Mouse (Mus musculus) 3T3-L1 (cell line): Measurements from ENCODE around the gene Map3k6.
A peak's percentile ranks its signal among the peaks of the same experiment; 100 is the strongest.

ENCODE experiments used
- DNase-seq: peaks from one replicate; pipeline ENCODE4 v3.0.0-alpha.2; 2015; ENCODE audit warnings: low read depth, low spot score

Map3k6 gene

DNA sequence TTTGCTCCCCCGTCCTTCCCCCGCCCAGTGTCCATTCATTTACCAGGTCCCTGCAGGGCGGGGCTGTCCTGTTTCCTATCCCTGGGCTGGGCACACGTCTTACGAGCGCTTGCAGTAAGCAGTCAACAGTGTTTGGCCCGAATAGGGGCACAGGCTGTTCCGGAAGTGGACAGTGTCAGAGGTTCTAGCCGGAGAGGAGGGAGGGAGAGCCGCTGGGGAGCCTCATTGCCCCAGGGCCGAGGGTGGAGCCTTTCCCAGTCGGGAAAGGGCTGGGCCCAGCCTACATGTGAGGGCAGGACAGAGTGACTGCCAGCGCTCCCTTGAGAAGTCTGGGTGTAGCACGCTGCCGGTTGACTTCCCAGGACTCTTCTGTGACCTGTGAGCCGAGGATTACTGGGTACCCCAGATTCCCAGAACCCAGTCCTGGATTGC is at the start of gene Map3k6:
TSS of gene Map3k6 (plus strand) at position 329 of the 432 bp plus-strand sequence.
- peak; percentile 82 for DNase-seq

DNA sequence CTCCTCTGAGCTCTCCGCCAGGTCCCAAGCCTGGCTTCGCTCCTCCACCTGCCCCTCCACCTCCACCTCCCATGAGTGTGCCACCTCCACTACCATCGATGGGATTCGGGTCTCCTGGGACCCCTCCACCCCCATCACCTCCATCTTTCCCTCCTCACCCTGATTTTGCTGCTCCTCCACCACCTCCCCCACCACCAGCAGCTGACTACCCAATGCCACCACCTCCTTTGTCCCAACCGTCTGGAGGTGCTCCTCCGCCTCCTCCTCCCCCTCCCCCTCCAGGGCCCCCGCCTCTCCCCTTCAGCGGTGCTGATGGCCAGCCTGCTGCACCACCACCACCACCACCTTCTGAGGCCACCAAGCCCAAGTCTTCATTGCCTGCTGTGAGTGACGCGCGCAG is 46.1 kb upstream of the Map3k6 start:
- DNase-seq = no peak

DNA sequence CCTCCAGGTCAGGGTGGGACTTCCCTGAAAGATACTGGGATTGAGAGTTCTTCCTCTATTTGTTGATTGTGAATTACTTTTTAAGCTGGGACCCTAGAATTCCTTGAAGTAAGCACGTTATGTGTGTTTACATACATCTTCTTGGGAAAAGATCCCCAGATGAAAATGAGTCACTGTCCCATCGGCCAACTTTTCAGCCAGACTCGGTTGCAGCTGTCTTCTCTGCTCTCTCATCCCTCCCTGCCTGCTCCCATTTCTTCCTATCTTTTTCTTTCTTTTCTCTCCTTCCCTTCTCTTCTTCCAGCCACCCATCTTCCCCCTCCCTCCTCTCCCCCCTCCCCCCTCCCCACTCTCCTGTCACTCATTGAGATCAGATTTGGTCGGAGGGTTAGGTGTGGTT is 45.6 kb upstream of the Map3k6 start:
- no peak for DNase-seq

DNA sequence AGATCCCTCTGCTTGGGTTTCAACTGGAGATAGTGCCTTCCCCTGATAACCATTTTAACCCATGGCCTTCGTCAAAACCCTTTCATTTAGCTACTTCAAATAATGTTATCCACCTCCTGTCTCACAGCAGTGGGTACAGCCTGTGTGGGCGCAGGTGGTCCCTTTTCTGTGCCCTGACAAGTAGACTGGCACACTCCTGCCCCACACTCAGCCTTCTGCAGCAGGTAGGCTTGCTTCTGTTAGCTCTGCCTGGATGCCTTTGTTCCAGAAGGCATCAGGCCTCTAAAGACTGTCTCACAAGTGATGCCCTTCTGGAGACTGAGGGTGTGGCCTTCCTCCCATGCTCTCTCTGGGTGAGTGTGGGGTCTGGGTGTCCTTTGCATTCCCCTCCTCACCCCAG is 44.5 kb upstream of the Map3k6 start:
- DNase-seq = no peak

DNA sequence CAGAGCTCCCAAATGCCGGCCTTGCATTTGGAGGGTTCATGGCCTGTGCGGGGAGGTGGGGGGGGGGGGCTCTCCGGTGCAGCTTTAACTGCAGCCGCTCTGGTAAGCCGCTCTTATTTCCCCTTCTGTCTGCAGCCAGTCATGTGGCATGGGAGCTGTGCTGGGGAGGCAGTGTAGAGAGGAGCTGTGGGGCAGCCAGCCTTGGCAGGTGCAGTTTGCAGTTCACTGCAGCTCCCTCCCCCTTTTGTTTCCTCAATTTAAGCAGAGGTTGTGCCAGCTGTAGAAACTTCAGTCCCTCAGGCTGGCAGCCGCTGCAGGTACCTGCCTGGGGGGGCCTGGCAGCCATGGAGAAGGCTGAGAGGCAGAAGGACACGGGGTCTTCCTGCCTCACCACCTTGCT is 43.8 kb upstream of the Map3k6 start:
- DNase-seq = no peak

DNA sequence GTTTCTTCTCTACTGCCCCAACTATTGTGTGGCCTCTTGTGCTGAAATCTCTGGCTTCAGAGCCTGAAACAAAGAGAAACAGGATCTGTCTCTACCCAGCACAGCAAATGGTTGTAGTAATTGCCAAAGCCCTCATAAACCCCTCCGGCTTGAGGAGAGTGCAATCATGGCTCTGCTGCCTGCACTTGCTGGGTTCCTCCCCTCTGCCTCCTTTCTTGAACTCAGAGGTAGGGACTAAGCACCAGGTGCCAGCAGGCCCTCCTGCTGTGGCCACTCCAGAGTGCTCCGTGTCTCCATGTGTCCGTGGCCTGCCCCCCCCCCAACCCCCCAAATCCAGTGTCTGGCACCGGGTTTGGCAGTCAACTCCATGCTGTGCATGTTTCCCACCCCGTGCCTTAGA is 43.3 kb upstream of the Map3k6 start:
- DNase-seq = no peak

DNA sequence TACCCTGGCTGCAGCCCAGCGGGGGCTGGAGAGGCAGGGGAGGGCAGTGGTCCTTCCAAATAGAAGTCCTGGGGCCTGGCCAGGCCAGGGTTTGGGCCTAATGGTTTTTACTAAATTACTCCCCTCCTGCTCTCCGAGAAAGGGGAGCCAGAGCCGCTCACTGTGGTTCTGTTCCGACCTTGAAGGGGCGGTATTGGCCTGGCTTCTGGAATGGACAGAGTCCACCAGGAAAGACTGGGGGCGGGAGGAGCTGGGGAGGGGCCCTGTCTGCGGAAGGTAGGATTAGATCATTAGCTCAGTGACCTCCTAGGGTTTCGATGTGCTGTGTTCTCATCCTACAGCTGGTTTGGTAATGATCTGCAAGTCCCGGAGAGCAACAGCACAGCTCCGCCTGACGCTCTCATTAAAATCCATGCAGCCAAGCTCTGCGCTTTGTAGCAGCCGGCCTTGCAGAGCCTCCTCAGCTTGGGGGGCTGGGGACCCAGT is 42.8 kb upstream of the Map3k6 start:
- no peak for DNase-seq

DNA sequence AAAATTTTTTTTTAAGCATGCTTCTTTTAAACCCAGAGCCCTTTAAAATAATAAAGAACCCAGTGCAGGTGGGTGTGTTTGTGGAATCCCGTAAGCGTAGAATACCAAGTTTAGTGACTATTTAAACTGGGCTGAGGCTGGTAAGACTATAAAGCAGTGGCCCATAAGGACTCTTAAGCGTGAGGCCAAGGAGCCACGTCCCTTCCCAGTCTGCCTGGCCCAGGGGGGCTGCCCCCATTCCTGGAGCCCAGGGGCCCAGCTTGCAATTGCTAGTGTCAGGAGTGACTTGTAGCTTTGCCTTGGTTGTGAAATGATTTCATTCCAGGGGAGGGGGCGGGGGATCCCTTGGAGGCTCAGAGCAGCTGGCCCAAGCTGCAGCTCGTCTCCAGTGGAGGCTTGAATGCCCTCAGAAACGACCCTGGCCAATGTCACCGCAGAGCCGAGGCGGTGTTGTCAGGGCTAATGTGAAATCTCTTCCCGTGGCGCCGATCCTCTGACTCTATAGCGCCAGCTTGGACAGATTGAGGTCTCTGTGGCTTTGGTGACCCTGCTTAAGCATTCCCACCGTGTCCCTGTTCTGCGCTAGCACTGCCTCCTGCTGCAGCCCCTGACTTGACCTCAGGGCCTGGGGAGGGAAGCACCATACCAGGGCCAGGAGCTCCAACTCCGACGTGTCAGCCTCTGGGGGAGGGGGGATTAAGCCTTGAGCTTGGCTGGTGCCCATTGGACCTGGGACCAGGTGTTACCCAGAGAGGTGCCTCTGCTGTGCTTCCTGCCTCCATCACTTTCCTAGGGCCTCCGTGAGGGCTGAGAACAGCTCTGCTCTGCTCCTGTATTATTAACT is 42.1 kb upstream of the Map3k6 start:
- no peak for DNase-seq

DNA sequence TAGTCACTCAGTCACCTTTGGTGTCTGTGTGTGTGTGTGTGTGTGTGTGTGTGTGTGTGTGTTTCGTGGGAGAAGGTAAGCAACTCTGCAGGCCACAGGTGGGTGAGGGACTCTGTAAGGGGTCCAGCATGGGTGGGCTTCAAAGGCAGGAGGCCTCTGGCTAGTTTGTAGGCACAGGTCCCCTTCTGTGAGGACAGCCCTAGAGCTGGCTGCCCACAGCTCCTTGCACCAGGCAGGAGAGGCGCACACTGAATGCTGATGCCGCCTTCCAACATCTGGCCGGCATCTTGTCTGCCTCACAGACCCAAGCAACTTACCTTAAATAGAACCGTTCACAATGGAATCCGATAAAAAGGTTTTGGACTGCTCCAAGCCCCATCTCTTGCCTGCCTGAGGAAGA is 40.9 kb upstream of the Map3k6 start:
- no peak for DNase-seq

DNA sequence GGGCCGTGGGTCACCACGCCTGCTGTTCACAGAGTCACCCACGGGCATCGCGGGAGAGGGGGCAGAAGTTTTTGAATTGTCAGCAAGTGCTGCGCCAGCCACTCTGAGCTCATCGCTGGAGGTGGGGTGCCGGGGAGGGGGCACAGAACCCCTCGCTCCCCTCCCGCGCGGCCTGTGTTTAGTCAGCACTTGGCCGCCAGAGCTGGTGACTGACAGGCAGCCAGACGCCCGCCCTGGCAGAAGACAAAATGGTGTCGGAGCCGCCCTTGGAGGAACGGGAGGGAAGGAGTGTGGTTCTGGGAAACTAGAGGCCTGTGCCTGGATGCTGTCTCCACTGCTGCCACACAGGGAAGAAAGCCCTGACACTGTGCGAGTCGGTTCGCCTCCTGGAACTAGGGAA is 40.3 kb upstream of the Map3k6 start:
- no peak for DNase-seq

DNA sequence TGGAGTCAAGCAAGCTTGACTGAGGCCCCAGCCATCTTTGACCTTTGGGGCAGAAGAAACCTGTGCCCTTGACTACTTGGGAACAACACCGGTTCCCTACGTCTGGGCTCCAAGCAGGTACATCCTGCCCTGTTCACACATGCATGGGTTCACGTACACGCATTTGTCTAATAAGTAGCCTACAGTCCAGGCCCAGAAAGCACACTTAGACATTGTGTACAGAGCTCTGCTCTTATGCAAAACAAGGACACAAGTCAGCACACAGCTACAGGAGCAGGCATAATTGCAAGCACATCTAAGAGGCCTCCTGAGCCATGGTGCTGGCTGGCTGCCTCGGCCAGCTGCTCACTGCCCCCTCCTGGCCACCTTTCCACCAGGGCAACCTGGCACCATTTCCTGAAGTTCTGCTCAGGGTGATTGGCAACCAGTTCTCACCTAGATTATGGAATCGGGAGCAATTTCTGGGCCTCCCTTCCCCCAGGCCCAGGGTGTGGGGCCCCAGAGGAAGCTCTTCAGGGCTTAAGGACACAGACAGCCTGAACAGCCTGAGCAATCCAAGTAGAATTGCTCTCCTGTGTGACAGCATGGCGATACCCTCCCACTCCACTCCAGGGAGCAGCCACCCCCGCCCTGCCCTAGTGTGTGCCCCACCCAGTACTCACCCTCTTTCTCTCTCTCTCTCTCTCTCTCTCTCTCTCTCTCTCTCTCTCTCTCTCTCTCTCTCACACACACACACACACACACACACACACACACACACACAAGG is 39.4 kb upstream of the Map3k6 start:
- DNase-seq = peak; percentile 68

DNA sequence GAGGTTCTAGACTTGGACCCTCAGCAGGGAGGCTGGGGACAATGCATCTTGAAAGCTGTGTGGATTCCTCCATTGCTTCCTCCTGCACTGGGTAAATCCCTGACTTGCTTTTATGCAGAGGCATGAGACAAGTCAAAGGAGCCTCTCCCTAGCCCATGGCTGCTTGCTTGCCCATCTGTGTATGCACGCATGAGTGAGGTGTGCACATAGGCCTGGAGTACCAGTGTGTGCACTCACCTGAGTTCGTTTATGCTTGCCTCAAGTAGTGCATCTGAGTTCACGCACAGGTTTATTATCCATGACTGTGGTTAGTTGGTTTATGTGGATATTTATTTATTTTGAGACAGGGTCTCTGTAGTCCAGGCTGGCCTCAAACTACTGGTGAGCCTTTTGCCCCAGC is 38.4 kb upstream of the Map3k6 start:
- no peak for DNase-seq

DNA sequence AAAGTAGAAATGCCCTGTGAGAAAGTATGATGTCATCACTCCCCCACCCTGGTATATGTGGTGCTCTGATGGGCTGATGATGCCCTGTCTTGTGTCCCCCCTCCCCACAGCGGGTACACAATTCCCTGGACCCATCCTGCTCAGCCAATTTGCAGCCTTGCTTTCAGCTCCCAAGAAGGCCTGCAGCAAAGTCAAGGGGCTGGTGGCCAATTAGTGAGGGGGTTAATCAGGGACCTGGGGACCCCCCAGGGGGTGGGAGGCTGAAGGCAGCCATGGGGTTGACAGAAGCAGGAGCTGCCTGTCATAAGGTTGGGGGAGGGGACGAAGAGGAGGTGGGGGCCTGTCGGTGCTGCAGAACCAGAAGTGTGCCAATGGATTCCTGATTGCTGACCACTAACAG is 37.0 kb upstream of the Map3k6 start:
- DNase-seq = no peak

DNA sequence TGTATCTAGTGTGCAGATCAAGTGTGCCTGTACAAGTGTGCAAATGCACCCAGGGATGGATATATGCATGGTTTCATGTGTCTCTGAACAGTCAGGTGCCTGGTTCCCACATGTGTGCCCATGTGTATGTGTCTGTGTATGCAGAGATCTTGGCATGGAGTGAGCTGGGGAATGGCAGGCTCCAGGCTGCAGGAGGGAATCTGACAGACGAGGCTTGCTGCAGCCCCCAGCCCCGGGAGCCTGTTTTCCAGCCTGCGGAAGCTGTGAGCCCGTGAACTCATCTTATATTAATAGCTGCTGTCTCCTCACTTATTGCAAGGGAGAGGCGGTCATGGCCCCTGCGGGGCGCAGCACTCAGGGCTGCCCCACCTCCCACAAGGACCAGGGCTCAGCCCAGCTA is 36.2 kb upstream of the Map3k6 start:
- DNase-seq = no peak

DNA sequence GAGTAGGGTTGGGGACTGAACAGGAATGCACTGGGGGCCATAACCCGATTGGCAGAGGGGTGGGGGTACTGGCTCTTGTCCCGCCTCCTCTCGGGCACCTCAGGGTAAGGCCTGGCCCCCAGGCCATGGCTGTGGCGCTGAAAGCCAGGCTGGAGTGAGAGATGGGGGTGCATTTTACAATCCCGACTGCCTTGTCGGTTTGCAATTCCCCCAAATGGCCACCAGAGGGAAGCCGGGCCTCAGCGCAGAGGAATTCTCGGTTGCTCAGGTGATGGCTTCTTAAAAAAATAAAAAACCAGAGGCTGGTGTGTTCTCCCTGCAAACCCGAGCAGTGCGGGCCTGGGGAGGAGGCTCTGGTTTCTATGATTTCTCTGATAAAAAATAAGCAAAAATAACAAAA is 31.3 kb upstream of the Map3k6 start:
- peak; percentile 75 for DNase-seq

DNA sequence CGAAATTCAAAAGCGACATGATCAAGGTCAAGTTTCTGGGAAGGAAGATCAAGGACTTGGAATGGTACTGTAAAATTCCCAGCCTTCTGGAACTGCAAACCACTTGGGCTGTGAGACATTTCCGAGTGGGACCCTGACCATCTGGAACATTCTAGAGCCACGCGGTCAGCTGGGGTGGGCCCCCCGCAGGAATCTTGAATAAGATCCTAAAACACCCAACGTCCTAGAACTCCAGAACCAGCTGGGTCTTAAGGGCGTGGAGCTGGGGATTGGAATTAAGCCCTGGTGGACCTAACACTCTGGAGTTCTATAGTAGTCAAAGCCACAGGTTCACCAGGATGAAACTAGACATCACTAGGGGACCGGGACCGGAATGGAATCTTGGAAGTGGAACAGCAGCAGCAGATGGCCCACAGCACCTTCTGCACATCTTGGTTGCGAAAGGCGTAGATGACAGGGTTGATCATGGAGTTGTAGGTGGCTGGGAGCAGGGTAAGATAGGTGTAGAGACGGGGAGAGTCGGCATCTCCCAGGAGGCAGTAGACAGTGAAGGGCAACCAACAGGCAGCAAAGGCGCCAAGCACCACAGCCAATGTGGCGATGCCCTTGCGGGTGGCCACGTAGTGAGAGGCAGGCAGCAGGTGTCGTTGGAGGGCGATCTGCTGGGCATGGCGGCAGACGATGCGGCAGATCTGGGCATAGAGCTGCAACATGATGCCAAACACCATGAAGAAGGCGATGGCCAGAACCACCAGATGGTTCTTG is 30.4 kb upstream of the Map3k6 start:
- DNase-seq = no peak

DNA sequence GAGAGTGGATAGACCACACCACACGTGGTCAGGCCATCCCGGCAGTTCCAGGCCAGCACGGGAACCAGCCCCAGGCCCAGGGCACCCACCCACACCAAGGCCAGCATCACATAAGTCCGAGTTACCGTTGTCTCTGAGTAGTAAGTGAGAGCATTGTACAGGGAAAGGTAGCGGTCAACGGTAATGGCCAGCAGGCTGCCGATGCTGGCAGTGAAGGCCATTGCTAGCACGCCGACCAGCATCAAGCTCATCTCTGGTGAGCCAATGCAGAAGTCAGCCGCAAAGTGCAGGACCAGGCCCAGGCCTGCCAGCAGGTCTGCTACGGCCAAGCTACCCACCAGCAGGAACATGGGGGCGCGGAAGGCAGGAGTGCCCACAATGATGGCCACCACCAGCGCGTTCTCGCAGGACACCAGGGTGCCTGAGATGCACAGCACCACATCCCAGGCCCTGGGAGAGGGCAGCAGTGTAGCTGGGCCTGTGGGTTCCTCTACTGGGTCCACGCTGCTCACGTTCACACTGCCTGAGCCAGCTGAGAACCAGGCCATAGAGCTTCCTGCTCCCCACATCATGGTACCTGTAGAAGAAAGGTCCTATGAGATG is 29.7 kb upstream of the Map3k6 start:
- no peak for DNase-seq

DNA sequence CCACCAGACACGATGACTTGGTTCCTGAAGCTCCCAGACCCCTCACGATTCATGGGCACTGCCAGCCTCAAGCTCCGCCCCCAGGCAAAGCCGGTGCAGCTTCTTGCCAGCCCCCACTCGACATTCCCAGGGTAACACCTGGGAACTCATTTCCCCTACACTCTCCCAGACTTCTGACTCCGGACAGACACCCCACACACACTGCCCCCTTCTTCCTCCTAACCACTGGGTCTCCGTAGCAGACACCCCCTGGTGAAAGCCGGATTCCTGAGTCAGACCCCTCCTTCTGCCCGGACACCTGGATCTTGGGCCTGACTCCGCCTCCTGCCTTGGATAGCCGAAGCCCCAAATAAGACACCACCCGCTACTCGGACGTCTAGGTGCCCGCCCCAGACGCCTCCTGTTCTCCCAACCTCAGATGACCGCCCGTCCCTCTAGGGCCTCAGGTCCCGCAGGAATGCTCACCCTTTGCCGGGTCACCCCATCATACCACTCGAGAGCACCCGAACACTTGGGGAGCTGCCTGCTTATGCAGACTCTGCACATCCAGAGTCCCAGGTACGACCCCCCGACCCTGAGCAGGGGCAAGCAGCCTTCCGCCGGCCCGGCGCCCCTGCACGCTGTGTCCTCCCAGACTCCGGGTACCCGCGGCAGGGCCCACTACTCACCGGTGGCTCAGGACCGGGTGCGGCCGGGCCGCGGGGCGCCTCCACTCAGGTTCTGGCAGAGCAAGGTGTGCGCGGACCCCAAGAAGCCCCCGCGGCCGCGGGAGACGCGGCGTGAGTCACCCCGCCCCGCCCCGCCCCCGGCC is 28.7 kb upstream of the Map3k6 start, which contains the start of the genes Cd164l2 and Gpr3:
TSS of gene Cd164l2 (plus strand) at position 381 of the 811 bp plus-strand sequence.
TSS of gene Gpr3 (minus strand) at position 786 of the 811 bp plus-strand sequence.
- DNase-seq = no peak

DNA sequence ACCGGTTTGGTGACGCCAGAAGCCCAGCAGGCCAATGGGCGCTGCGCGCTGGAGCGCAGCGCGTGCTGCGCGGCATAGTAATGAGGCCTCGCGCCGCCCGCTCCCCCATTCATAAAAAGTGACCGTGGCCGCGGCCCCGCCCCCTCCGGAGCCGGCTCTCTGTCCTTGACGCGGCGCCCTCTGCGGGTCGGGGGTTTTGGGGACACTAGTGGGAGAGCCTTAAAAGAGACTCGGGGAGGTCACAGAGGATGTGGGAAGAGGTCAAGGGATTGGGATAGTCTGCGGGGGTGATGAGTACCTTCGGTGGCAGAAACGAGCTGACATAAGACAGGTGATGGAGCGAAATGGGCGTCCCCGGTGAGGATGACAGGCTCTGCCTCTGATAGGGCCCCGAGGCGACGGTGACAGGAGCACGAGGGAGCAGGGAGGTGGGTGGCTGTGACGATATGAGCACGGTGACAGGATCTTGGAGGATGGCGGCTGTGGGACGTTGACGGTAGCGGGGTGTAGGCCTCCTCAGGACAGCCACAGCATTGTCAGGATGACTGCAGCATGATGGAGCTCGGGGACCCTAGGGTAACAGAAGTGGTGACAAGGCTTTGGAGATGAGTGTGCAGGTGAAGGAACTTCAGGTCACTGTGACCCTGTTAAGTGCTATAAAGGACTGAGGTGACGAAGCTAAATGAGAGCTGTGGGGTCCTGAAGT is 27.9 kb upstream of the Map3k6 start:
- DNase-seq = no peak

DNA sequence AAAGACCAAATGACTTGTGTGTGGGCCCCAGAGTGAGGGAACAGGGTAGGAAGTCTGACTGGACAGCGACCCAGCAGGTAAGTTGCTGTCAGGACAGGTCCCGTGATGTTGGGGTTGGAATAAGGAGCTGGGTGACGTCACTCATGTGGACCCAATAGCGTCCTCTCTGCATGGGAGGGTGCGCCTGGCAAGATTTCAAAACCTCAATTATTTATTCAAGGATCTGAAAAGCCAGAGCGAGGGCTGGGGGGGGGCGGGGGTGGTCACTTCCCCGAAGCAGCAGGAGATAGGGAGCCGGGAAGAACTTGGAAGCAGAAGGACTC is 27.4 kb upstream of the Map3k6 start:
- no peak for DNase-seq
